Mouse (Mus musculus) heart, postnatal 36 days (tissue): ENCODE measurements around the gene Pm20d1. TPM values are rescaled to one million over a fixed set of nuclear protein-coding genes. Genes with fewer than 3 reads are reported as not detected.
A peak's percentile ranks its signal among the peaks of the same experiment; 100 is the strongest.

Source experiments
- DNase-seq, 2 experiments: peaks; one replicate each; pipeline ENCODE4 v3.0.0; 2021 to 2022
- intact Hi-C: fragments of 180-260 bp; cut with DNase I; formaldehyde crosslinking; loops from one replicate; pipeline ENCODE4 v1.15.1; 2025
- total RNA-seq, 2 experiments: library from RNA; stranded (reverse); gene quantifications; 2 replicates each; pipeline ENCODE4 v1.2.3; 2021

Gene Pm20d1
- total RNA-seq, 2 experiments from 2014 or later, result 5.7 to 7.0 TPM

DNA sequence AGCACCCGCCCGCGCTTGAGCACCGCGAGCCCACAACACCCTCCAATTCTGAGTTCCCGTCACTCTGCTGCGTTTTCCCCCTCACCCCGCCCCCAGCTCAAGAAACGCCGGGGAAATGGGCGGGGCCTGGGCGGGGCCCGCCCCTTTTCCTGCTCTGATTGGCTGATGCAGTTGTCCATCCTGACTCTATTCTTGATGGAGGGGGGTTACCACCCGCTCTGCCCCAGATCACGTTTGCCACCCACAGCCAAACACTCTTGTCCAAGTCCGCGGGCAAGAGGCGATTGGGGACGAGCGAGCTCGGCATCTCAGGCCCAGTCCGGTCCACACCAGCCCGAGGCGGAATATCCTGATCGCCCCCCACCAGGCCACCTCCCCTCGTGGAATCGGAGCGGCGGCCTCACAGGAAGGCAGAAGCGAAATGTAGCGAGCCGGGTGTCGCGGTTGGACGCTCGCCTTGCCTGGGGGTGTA lies 30.6 kb downstream of the Pm20d1 start:
- intact Hi-C loops, result loop anchor here (2.0 kb wide), 2 partner anchors 39 to 83 kb away; partner anchors contain the start of genes Nucks1 and Rab29
- peak; percentile 91 to 96 for DNase-seq

GRCm38 (mm10) chr1:131828297-131829126 lies 31.3 kb downstream of the Pm20d1 start:
- intact Hi-C loops, result loop anchor here (2.0 kb wide), 2 partner anchors 38 to 82 kb away; partner anchors contain the start of genes Nucks1 and Rab29
- peak in 1 of 2 experiments; percentile 53 for DNase-seq

DNA sequence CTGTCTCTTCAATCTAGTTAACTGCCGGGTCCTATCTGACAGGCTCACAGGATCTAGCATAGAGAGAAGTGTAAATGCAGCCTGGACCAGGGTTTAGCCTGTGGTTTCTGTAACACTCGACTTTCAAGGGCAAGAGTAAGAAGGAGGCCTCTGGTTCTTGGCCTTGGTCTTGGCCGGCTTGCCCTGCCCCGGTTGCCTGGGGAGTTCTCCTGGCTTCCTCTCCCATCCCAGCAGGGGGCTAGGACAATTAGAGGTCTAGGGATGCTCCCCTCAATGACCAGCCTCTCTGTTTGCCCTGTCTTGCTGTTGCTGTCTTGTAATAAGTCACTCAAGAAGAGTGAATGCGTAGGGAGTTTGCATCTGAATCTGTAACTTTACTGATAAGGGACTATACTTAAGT lies 32.1 kb downstream of the Pm20d1 start:
- intact Hi-C loops, result loop anchor here (2.0 kb wide), 2 partner anchors 38 to 82 kb away; partner anchors contain the start of genes Nucks1 and Rab29
- DNase-seq, result no peak

DNA sequence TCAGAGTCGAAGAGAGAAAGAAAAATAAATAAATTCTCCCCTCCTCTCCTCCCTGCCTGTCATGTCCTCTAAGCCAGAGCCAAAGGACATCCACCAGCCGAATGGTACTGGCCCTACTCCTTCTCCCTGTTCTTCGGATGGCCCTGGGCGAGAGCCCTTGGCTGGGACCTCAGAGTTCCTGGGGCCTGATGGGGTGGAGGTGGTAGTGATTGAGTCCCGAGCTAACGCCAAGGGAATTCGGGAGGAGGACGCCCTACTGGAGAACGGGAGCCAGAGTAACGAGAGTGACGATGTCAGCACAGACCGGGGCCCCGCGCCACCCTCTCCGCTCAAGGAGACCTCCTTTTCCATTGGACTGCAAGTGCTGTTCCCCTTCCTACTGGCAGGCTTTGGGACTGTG lies 33.4 kb downstream of the Pm20d1 start:
- intact Hi-C loops, result no loop called here
- DNase-seq, result peak; percentile 28 to 31

DNA sequence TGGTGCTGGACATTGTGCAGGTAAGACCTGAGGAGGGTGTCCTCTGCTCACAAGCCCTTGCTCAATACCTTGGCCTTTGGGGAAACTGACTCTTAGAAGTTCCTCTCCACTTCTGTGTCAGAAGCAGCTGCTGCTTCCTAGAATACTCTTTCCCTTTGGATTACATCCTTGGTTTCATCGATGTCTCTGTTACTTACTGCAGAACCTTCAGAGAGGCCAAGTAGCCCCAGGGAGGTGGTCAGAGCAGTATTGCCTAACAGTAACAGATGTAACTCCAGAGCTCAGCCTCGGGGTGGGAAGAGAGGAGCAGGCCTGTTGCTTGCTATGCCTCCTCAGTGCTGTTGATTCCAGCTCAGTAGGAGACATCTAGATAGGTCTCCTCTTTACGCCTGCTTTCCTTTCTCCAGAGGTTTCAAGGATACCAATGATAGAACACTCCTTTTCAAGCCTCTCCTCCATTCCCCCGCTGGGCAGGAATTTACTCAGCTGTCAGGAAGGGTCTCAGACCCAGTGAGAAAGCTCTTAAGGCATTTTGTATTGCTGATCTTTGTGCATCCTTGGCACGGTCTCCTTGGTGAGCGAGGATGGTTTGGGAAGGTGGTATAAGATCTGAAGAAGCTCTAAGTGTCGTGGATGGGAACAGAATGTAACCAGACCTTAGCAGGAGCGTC lies 33.9 kb downstream of the Pm20d1 start:
- intact Hi-C loops, result no loop called here
- DNase-seq, result no peak

DNA sequence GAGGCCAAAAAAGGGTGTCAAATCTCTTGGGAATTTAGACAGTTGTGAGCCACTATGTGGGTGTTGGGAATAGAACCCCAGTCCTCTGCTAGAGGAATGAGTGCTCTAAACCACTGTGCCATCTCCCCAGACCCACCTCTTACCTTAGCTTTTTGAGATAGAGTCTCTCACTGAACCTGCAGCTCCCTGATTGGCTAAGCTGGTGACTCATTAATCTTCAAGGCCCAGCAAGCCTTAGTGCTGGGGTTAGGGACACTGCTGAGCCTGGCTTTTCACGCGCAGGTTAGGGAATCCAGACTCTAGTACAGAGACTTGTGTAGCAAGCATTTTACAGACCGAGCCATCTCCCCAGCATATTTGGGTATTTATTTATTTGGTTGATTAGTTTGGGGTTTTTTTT lies 39.9 kb downstream of the Pm20d1 start:
- no peak for DNase-seq
- intact Hi-C loops, result no loop called here

- no peak for DNase-seq
- intact Hi-C loops, result no loop called here
Observed at GRCm38 (mm10) chr1:131838542-131838941, 41.4 kb downstream of the Pm20d1 start.

DNA sequence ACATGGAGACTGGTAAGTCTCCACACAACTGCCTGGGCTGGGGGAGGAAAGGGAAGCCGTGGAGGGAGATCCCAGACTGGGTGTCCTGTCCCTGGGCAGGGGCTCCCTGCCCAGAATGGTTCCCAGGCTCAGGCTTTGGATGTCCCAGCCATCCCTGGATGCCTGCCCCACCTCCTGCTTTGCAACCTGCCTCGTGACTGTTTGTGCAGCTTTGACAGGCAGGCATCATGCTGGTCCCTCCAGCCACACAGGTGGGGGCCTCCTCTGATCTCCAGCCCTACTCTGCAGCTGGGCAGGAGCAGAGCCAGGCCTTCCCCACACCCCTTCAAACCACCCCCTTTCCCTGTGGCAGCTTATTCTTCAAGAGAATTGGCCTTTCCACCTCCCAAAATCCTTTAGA lies 42.1 kb downstream of the Pm20d1 start:
- peak; percentile 33 to 38 for DNase-seq
- intact Hi-C loops, result no loop called here

- intact Hi-C loops, result loop anchor here (10.0 kb wide), 1 partner anchor 227 kb away; no protein-coding TSS in a partner anchor
- DNase-seq, result no peak
Observed at GRCm38 (mm10) chr1:131842221-131842620, 45.0 kb downstream of the Pm20d1 start.

GRCm38 (mm10) chr1:131843758-131844157 lies 46.6 kb downstream of the Pm20d1 start:
- intact Hi-C loops, result loop anchor here (10.0 kb wide), 1 partner anchor 229 kb away; no protein-coding TSS in a partner anchor
- DNase-seq, result no peak

- DNase-seq, result no peak
- intact Hi-C loops, result loop anchor here (10.0 kb wide), 1 partner anchor 230 kb away; no protein-coding TSS in a partner anchor
Observed at GRCm38 (mm10) chr1:131844883-131845282, 47.7 kb downstream of the Pm20d1 start.

DNA sequence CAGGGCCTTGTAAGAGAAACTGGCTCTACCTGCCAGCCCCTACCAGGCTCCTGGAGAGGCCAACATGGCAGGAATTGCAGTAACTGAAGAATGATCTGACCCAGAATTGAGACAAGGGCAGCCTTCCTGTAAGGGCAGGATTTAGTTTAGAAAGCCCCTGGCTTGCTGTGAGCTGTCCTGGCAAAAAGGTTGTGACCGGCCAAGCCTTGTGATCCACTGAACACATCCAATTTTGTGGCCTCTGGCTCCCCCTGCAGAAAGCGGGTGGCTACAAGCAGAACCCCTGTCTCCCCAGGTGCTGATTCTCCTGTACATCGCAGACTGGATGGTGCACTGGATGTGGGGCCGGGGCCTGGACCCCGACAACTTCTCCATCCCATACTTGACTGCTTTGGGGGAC lies 49.1 kb downstream of the Pm20d1 start:
- intact Hi-C loops, result loop anchor here (1.0 to 10.0 kb wide), 3 partner anchors 81 to 231 kb away; no protein-coding TSS in a partner anchor
- DNase-seq, result peak; percentile 69 to 72

DNA sequence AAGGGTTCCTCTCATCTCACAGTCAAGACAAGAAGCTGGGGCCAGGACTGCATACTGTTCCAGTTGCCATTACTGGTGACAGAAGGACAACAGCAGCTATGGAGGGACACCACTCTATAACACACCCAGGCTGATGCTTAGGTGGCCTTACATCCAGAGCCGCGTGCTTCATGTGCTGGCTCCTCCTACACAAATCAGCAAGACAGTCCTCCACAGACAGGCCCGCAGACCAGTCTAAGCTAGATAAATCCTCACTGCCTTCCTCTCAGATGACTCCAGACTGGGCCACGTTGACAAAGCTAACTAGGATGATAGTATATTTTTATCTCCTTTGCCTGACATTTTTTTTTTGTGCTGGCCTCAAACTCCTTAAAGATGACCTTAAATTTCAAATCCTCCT lies 64.6 kb downstream of the Pm20d1 start:
- intact Hi-C loops, result no loop called here
- DNase-seq, result no peak

DNA sequence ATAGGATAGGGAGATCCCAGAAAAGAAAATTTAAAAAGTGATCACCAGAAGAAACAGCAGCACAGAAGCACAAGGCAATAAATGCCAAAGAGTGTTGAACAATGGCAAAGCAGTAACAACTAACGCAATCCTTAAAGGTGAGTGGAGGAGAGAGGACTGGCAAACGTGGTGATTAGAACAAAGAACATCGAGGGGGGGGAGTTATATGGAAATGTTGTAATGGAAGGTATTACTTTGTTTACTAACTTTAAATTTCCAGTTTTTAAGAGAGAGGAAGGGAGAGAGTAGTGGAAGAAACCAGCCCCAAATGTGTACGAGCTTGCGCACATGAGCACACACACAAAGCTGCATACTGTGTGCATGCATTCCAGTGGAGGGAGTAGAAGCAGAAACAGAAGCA lies 68.4 kb downstream of the Pm20d1 start:
- intact Hi-C loops, result no loop called here
- no peak for DNase-seq

- intact Hi-C loops, result loop anchor here (2.0 kb wide), 2 partner anchors 38 to 44 kb away; partner anchors contain the start of gene Nucks1
- DNase-seq, result no peak
Observed at GRCm38 (mm10) chr1:131866304-131866999, 69.3 kb downstream of the Pm20d1 start.

DNA sequence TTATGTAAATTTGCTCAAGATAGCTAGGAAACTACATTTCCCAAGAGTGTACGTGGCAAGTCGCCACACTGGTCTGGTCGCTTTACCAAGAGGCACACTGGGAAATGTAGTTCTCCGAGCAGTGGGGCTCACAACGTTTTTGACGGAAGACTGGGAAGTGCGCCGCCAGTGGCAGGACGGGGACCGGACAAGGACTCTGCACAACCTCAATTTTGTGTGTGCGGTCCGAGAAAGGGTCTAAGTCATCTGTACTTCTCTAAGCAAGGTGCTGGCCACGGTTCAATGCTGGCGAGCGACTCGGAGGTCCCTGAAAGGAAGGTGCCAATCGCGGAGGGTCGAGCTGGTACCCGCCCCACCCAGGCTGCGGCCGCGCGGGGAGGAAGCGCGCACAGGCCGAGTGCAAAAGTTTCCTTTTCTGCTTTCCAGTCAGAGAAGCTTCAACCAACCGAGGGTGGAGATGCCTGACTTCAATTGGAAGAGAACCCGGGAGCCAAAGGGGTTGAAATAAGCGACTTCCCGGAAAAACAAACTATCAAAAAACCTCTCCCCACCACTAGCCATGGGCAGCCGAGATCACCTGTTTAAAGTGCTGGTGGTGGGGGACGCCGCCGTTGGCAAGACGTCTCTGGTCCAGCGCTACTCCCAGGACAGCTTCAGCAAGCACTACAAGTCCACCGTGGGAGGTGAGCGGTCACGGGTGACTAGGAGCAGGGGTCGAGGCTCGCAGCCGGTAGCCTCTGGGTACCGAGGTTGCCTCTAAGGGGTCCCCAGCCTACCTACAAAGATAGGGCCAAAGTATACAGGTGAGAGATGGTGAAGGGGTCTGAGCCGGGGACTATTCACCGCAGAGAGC lies 70.1 kb downstream of the Pm20d1 start, which contains the start of gene Rab29:
Rab29 (plus strand) TSS at position 132 of the 853 bp plus-strand sequence.
- intact Hi-C loops, result loop anchor here (2.0 kb wide), 2 partner anchors 39 to 43 kb away; partner anchors contain the start of gene Nucks1

GRCm38 (mm10) chr1:131867946-131868290 lies 70.7 kb downstream of the Pm20d1 start:
- no peak for DNase-seq
- intact Hi-C loops, result loop anchor here (2.0 kb wide), 2 partner anchors 39 to 43 kb away; partner anchors contain the start of gene Nucks1

More for the DNA sequence above, 70.1 kb downstream of the Pm20d1 start, which contains the start of gene Rab29:
- peak; percentile 91 to 92 for DNase-seq

DNA sequence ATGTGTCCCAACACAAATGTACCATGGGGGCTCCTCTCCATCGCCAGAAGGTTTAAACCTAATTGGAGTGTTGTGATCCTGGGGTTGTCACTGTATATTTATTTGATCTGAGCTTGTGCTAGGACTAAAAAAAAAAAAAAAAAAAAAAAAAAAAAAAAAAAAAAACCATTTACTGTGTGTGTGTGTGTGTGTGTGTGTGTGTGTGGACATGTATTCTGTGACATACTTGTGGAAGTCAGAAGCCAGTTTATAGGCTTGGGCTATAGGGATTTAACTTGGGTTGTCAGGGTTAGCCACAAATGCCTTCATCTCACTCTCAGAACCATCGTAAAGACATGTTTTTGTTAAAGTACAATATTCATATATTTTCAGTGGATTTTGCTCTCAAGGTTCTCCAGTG lies 72.4 kb downstream of the Pm20d1 start:
- intact Hi-C loops, result no loop called here
- DNase-seq, result no peak
